Mouse (Mus musculus) ES-E14 (cell line): Measurements from ENCODE around the gene Gm10721.
"Not testable (repeated sequence)": the region's sequence is repeated elsewhere in the genome, so short reads cannot be mapped to it uniquely, and the experiment has no call there.

Source experiments
- CHD2 ChIP-seq: IDR thresholded peaks from 2 replicates; pipeline ENCODE4 v1.6.1; 2014; ENCODE audit warnings: mild to moderate bottlenecking, low read depth, low read length, inconsistent platforms
- HCFC1 ChIP-seq: IDR thresholded peaks from 2 replicates; pipeline ENCODE4 v1.6.1; 2012; ENCODE audit warnings: low read length, inconsistent platforms, borderline replicate concordance; ENCODE audit not compliant: insufficient read depth
- MAFK ChIP-seq: IDR thresholded peaks from 2 replicates; pipeline ENCODE4 v1.6.1; 2014; ENCODE audit warnings: mild to moderate bottlenecking, low read depth, low read length, inconsistent platforms; ENCODE audit not compliant: insufficient read depth
- ZC3H11A ChIP-seq: IDR thresholded peaks from 2 replicates; pipeline ENCODE4 v1.6.1; 2012; ENCODE audit warnings: low read depth, mild to moderate bottlenecking, inconsistent platforms, low read length, borderline replicate concordance
- ZNF384 ChIP-seq: IDR thresholded peaks from 2 replicates; pipeline ENCODE4 v1.6.1; 2012; ENCODE audit warnings: low read depth, low read length, inconsistent platforms

DNA sequence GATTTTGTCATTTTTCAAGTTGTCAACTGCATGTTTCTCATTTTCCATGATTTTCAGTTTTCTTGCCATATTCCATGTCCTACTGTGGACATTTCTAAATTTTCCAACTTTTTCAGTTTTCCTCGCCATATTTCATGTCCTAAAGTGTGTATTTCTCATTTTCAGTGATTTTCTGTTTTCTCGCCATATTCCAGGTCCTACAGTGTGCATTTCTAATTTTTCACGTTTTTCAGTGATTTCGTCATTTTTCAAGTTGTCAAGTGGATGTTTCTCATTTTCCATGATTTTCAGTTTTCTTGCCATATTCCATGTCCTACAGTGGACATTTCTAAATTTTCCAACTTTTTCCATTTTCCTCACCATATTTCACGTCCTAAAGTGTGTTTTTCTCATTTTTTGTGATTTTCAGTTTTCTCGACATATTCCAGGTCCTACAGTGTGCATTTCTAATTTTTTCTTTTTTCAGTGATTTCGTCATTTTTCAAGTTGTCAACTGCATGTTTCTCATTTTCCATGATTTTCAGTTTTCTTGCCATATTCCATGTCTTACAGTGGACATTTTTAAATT is 802 bp upstream of the Gm10721 start:
- not testable (repeated sequence) for TF ChIP-seq HCFC1, ZC3H11A, CHD2, MAFK, ZNF384
